8 mouse cellular contexts compared by ENCODE assay signal in genomic region chr11:119618763-119619162, GRCm38 (mm10). TPM values are rescaled to one million over a fixed set of nuclear protein-coding genes. Genes with fewer than 3 reads are reported as not detected.
DNase-seq lines count a peak whose midpoint lies in the region; ATAC-seq and TF ChIP-seq lines count a peak whose summit lies in the region.

No protein-coding gene starts in this region.

- 0 out of 2 replicates have a peak, but pooled peaks cover 2% of the 10 kb centered on the region for H3K4me1 ChIP-seq in cortical plate, adult 2 months (ENCODE audit: control insufficient read depth, insufficient read depth, low read length)
- H3K4me1 ChIP-seq in limb, embryonic 11.5 days (ENCODE audit: control insufficient read depth, insufficient read depth, low read length), result peaks cover 15% of the 10 kb centered on the region
- H3K4me1 ChIP-seq in thymus, adult 2 months (replicated peaks; ENCODE audit: control insufficient read depth, insufficient read depth, low read length), result no peaks in the 10 kb centered on the region; the same call in 1 of the 2 replicates

- H3K9me3 ChIP-seq in limb, embryonic 11.5 days (ENCODE audit: control insufficient read depth, low read length), result no peaks in the 10 kb centered on the region

- H3K4me2 ChIP-seq in limb, embryonic 11.5 days (ENCODE audit: low read depth, severe bottlenecking), result no peak overlapping the region

- TF ChIP-seq CTCF in cortical plate, adult 2 months (IDR thresholded peaks at IDR 0.05; ENCODE audit: extremely low read depth, insufficient read depth, low read length), result peak; percentile 56
- TF ChIP-seq CTCF in thymus, adult 2 months (IDR thresholded peaks at IDR 0.05; ENCODE audit: borderline replicate concordance, control insufficient read depth, extremely low read depth, insufficient read depth, low read length, poor library complexity), result no peak

- H3K36me3 ChIP-seq in limb, embryonic 11.5 days (ENCODE audit: control insufficient read depth, insufficient read depth, low read length), result no peaks in the 10 kb centered on the region
- H3K36me3 ChIP-seq in thymus, adult 2 months (ENCODE audit: control insufficient read depth, insufficient read depth, low read length), result no peaks in the 10 kb centered on the region

- no peak for TF ChIP-seq POLR2A in cortical plate, adult 2 months (IDR thresholded peaks at IDR 0.05; ENCODE audit: extremely low read depth, insufficient read depth, low read length)
- TF ChIP-seq POLR2A in thymus, adult 2 months (IDR thresholded peaks at IDR 0.05; ENCODE audit: control insufficient read depth, extremely low read depth, insufficient read depth, low read length, poor library complexity), result no peak

- no peak for ATAC-seq in CD4-positive, CD25-positive, alpha-beta regulatory T cell, adult 4 months
- ATAC-seq in limb, embryonic 11.5 days (ENCODE audit: insufficient number of reproducible peaks, low FRiP score, low TSS enrichment, low read depth), result no peak

- H3K4me3 ChIP-seq in cortical plate, adult 2 months (ENCODE audit: insufficient read depth, low read length), result no peak overlapping the region
- H3K4me3 ChIP-seq in limb, embryonic 11.5 days (ENCODE audit: low read depth, low read length), result no peak overlapping the region
- H3K4me3 ChIP-seq in thymus, adult 2 months (ENCODE audit: control insufficient read depth, insufficient read depth, low read length), result no peak overlapping the region

- 58% methylated on average over 5 of the region's 5 CpGs for WGBS in limb, embryonic 11.5 days
- WGBS in thymus, adult 2 months, result 37% methylated on average over 5 of the region's 5 CpGs

- DNase-seq in CD4-positive, CD25-positive, alpha-beta regulatory T cell, adult 2 months (ENCODE audit: low read depth, low spot score), result peak; percentile 53
- peak; percentile 35 to 77 for DNase-seq in layer of hippocampus, adult 18-20 months (ENCODE audit: low spot score in 2 of 2)
- no peak for DNase-seq in layer of hippocampus, adult 9-10 months (ENCODE audit: low spot score)
- DNase-seq in R1 (ENCODE audit: low read depth, low spot score), result peak; percentile 46
- peak; percentile 71 for DNase-seq in limb, embryonic 11.5 days (ENCODE audit: low spot score)
- DNase-seq in thymus, adult 2 months, result peak; percentile 33

- no peak overlapping the region for H3K9ac ChIP-seq in limb, embryonic 11.5 days (ENCODE audit: low read length)

- no peak overlapping the region for H3K27ac ChIP-seq in cortical plate, adult 2 months (ENCODE audit: insufficient read depth, low read length)
- H3K27ac ChIP-seq in limb, embryonic 11.5 days (replicated peaks; ENCODE audit: low read depth, low read length), result no peak overlapping the region
- no peak overlapping the region for H3K27ac ChIP-seq in thymus, adult 2 months (ENCODE audit: control insufficient read depth, insufficient read depth, low read length)

- no peaks in the 10 kb centered on the region for H3K27me3 ChIP-seq in limb, embryonic 11.5 days (ENCODE audit: control insufficient read depth, insufficient read depth, low read length)
- no peaks in the 10 kb centered on the region for H3K27me3 ChIP-seq in thymus, adult 2 months (ENCODE audit: control insufficient read depth, insufficient read depth, low read length)

RNA-seq across cellular contexts. Expression of gene Rptor, which starts 16.1 kb away (rescaled TPM):
- polyA plus RNA-seq in CD4-positive, CD25-positive, alpha-beta regulatory T cell, adult 4 months (2017; shearing (Covaris generic)), result 10 to 100 TPM in 1 of 2 experiments, 1 to 10 TPM in 1; 8.7 to 12.2 TPM
- total RNA-seq in layer of hippocampus, adult 18-20 months (2021), result 10 to 100 TPM; 56.0 to 61.1 TPM
- 35.2 and 36.0 TPM in 2 replicates for polyA plus RNA-seq in cortical plate, adult 2 months (2012; rRNA removed)
- 13.8 and 16.2 TPM in 2 replicates for polyA plus RNA-seq in limb, embryonic 11.5 days (2014; fragmentation: Nextera tagmentation; extraction: Ambion mirVana)
- polyA plus RNA-seq in thymus, adult 2 months (2012; rRNA removed), result 58.7 and 61.4 TPM in 2 replicates
